Mouse (Mus musculus) MEL (cell line): ENCODE data around the gene Pex11b. TPM values are rescaled to one million over a fixed set of nuclear protein-coding genes. Genes with fewer than 3 reads are reported as not detected.

Source experiments
- DNase-seq: peaks from one replicate; pipeline ENCODE4 v3.0.0; 2011; ENCODE audit warnings: low read depth, low spot score
- H3K27ac ChIP-seq: 2 replicates; pipeline ENCODE4 v1.5.1; 2012; ENCODE audit warnings: low read depth, mild to moderate bottlenecking, control low read depth, low read length, moderate library complexity; ENCODE audit not compliant: control insufficient read depth
- H3K27me3 ChIP-seq, 2 experiments: fragments of 150-350 bp in 1 of 2; sonication (generic) in 1 of 2; 2 replicates each; pipeline ENCODE4 v1.6.1; 2012; ENCODE audit warnings: low read length in 2 of 2, mild to moderate bottlenecking in 2 of 2, improper control_type of control experiment in 1 of 2, moderate library complexity in 1 of 2; ENCODE audit not compliant: insufficient read depth in 2 of 2, control insufficient read depth in 1 of 2
- H3K36me3 ChIP-seq, 2 experiments: 2 replicates each; pipeline ENCODE4 v1.6.1; 2012 to 2014; ENCODE audit warnings: low read length in 2 of 2, improper control_type of control experiment in 1 of 2, inconsistent platforms in 1 of 2, mild to moderate bottlenecking in 1 of 2; ENCODE audit not compliant: insufficient read depth in 2 of 2, control insufficient read depth in 1 of 2
- H3K4me1 ChIP-seq, 2 experiments: fragments of 150-350 bp in 1 of 2; sonication (generic) in 1 of 2; 2 replicates each; pipeline ENCODE4 v1.6.1; 2012; ENCODE audit warnings: low read length in 2 of 2, improper control_type of control experiment in 1 of 2, mild to moderate bottlenecking in 1 of 2; ENCODE audit not compliant: insufficient read depth in 2 of 2, control insufficient read depth in 1 of 2
- H3K4me3 ChIP-seq, 2 experiments: fragments of 150-350 bp in 1 of 2; sonication (generic) in 1 of 2; 2 replicates each; pipeline ENCODE4 v1.5.1; 2012; ENCODE audit warnings: low read depth in 2 of 2, low read length in 2 of 2, mild to moderate bottlenecking in 2 of 2, moderate library complexity in 2 of 2, control low read depth in 1 of 2, improper control_type of control experiment in 1 of 2; ENCODE audit not compliant: control insufficient read depth in 1 of 2, insufficient read depth in 1 of 2
- H3K79me2 ChIP-seq: 2 replicates; pipeline ENCODE4 v1.6.1; 2012; ENCODE audit warnings: mild to moderate bottlenecking, low read length, moderate library complexity; ENCODE audit not compliant: control insufficient read depth, poor library complexity, insufficient read depth
- H3K9ac ChIP-seq: 2 replicates; pipeline ENCODE4 v1.6.1; 2012; ENCODE audit warnings: low read depth, mild to moderate bottlenecking, control low read depth, low read length, moderate library complexity; ENCODE audit not compliant: control insufficient read depth, poor library complexity, severe bottlenecking
- H3K9me3 ChIP-seq: fragments of 150-350 bp; sonication (generic); replicated peaks from 2 replicates; pipeline ENCODE4 v1.6.1; 2012; ENCODE audit warnings: mild to moderate bottlenecking, low read length, improper control_type of control experiment, moderate library complexity; ENCODE audit not compliant: insufficient read depth
- CHD1 ChIP-seq: IDR thresholded peaks from 2 replicates; pipeline ENCODE4 v1.6.1; 2012; ENCODE audit warnings: low read depth, mild to moderate bottlenecking, inconsistent platforms, low read length, improper control_type of control experiment
- E2F4 ChIP-seq: IDR thresholded peaks from 2 replicates; pipeline ENCODE4 v1.6.1; 2011; ENCODE audit warnings: low read depth, low read length, improper control_type of control experiment, borderline replicate concordance
- GABPA ChIP-seq: IDR thresholded peaks from 2 replicates; pipeline ENCODE4 v1.6.1; 2012; ENCODE audit warnings: low read depth, mild to moderate bottlenecking, inconsistent platforms, low read length, improper control_type of control experiment, moderate library complexity
- HCFC1 ChIP-seq: IDR thresholded peaks from 2 replicates; pipeline ENCODE4 v1.6.1; 2012; ENCODE audit warnings: low read depth, mild to moderate bottlenecking, inconsistent platforms, low read length, improper control_type of control experiment, moderate library complexity
- JUND ChIP-seq: IDR thresholded peaks from 2 replicates; pipeline ENCODE4 v1.6.1; 2011; ENCODE audit warnings: low read depth, mild to moderate bottlenecking, improper control_type of control experiment, low read length
- MAFK ChIP-seq: IDR thresholded peaks from 2 replicates; pipeline ENCODE4 v1.6.1; 2011; ENCODE audit warnings: low read depth, mild to moderate bottlenecking, low read length, improper control_type of control experiment, borderline replicate concordance
- MAX ChIP-seq: IDR thresholded peaks from 2 replicates; pipeline ENCODE4 v1.6.1; 2011; ENCODE audit warnings: low read length, improper control_type of control experiment
- MEF2A ChIP-seq: IDR thresholded peaks from 2 replicates; pipeline ENCODE4 v1.6.1; 2014; ENCODE audit warnings: low read depth, mild to moderate bottlenecking, inconsistent platforms, low read length, improper control_type of control experiment; ENCODE audit not compliant: poor library complexity, insufficient replicate concordance, severe bottlenecking; ENCODE audit errors: extremely low read depth
- MYB ChIP-seq: IDR thresholded peaks from 2 replicates; pipeline ENCODE4 v1.6.1; 2011; ENCODE audit warnings: mild to moderate bottlenecking, low read depth, low read length, improper control_type of control experiment
- MYC ChIP-seq: IDR thresholded peaks from 2 replicates; pipeline ENCODE4 v1.6.1; 2011; ENCODE audit warnings: low read depth, mild to moderate bottlenecking, low read length, improper control_type of control experiment, moderate library complexity
- POLR2A ChIP-seq, 2 experiments: IDR thresholded peaks; 2 replicates each; pipeline ENCODE4 v1.6.1; 2011 to 2012; ENCODE audit warnings: low read length in 2 of 2, mild to moderate bottlenecking in 2 of 2, control low read depth in 1 of 2, improper control_type of control experiment in 1 of 2, low read depth in 1 of 2, moderate library complexity in 1 of 2; ENCODE audit not compliant: control insufficient read depth in 1 of 2, insufficient read depth in 1 of 2, poor library complexity in 1 of 2
- POLR2AphosphoS2 ChIP-seq: IDR thresholded peaks from 2 replicates; pipeline ENCODE4 v1.6.1; 2011; ENCODE audit warnings: low read length, improper control_type of control experiment
- POLR2AphosphoS5 ChIP-seq: IDR thresholded peaks from 2 replicates; pipeline ENCODE4 v1.6.1; 2012; ENCODE audit warnings: low read depth, borderline replicate concordance, mild to moderate bottlenecking, inconsistent platforms, low read length, moderate library complexity, mixed read lengths
- SIN3A ChIP-seq: IDR thresholded peaks from 2 replicates; pipeline ENCODE4 v1.6.1; 2012; ENCODE audit warnings: low read length, improper control_type of control experiment, inconsistent platforms
- SMC3 ChIP-seq: IDR thresholded peaks from 2 replicates; pipeline ENCODE4 v1.6.1; 2011; ENCODE audit warnings: low read depth, low read length, improper control_type of control experiment
- TBP ChIP-seq: IDR thresholded peaks from 2 replicates; pipeline ENCODE4 v1.8.0; 2011; ENCODE audit warnings: low read depth, low read length, improper control_type of control experiment
- TCF12 ChIP-seq: IDR thresholded peaks from 2 replicates; pipeline ENCODE4 v1.6.1; 2014; ENCODE audit warnings: low read depth, mild to moderate bottlenecking, inconsistent platforms, low read length, improper control_type of control experiment, moderate library complexity
- UBTF ChIP-seq: IDR thresholded peaks from 2 replicates; pipeline ENCODE4 v1.6.1; 2012; ENCODE audit warnings: low read depth, mild to moderate bottlenecking, inconsistent platforms, low read length, improper control_type of control experiment, moderate library complexity, borderline replicate concordance; ENCODE audit not compliant: insufficient read depth
- USF2 ChIP-seq, 2 experiments: IDR thresholded peaks; 2 replicates each; pipeline ENCODE4 v1.6.1; 2011 to 2012; ENCODE audit warnings: improper control_type of control experiment in 2 of 2, low read length in 2 of 2, borderline replicate concordance in 1 of 2, inconsistent platforms in 1 of 2, low read depth in 1 of 2, mild to moderate bottlenecking in 1 of 2; ENCODE audit not compliant: insufficient read depth in 1 of 2
- ZKSCAN1 ChIP-seq: IDR thresholded peaks from 2 replicates; pipeline ENCODE4 v1.6.1; 2012; ENCODE audit warnings: low read depth, mild to moderate bottlenecking, inconsistent platforms, low read length, improper control_type of control experiment, moderate library complexity
- ZMIZ1 ChIP-seq: IDR thresholded peaks from 2 replicates; pipeline ENCODE4 v1.6.1; 2012; ENCODE audit warnings: low read depth, mild to moderate bottlenecking, inconsistent platforms, low read length, improper control_type of control experiment, moderate library complexity
- ZNF384 ChIP-seq: IDR thresholded peaks from 2 replicates; pipeline ENCODE4 v1.6.1; 2012; ENCODE audit warnings: low read depth, mild to moderate bottlenecking, inconsistent platforms, low read length, improper control_type of control experiment
- polyA plus RNA-seq, 2 experiments: library from polyadenylated mRNA; stranded (reverse) in 1 of 2; unstranded in 1 of 2; fragments of >175 nt in 1 of 2; fragments of >200 nt in 1 of 2; gene quantifications; 2 replicates each; pipeline versions ENCODE4 v1.2.1 to v1.2.4; 2012; ENCODE audit warnings: low replicate concordance in 2 of 2, low read depth in 1 of 2; ENCODE audit not compliant: insufficient read length in 2 of 2, insufficient read depth in 1 of 2, missing spikeins in 1 of 2
- total RNA-seq: library from RNA; depleted of rRNA; stranded (reverse); fragments of 300-350 nt; gene quantifications from 2 replicates; pipeline ENCODE4 v1.2.3, GENCODE M21; 2012

The Pex11b gene
- total and polyA plus RNA-seq, 3 experiments = 38.2 to 82.8 TPM; not detected in 1

DNA sequence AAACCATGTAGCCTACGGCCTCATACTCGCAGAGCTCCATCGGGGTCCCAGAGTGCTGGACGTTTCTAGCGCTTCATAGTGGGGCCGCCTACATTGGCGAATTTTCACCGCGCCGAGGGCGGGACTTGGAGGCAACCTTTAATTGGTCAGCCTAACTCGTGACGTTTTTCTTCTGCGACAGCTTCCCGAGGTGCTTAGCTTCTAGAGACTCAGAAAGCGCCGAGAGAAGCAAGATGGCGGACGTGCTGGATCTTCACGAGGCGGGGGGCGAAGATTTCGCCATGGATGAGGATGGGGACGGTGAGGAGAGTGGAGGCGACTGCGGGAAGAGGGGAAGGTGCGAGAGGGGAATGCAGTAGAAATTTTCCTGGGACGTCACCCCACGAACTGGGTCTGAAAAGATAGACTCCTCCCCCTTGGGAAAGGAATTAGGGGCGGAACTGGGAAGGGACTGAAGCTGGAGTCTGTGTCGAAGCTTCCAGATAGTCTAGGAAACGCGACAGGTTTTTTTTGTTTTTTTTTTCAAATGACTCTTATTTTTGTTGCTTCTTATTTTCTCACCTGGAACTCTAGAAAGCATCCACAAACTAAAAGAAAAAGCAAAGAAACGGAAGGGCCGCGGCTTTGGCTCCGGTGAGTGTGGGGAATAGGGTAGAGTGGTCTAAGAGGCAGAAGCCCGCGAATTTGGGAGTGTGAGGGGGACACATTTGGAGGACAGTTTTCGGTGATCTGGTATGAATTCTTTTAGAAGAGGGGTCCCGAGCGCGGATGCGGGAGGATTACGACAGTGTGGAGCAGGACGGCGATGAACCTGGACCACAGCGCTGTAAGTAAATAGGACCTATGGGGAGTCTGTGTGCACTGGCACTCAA lies 5.2 kb upstream of the Pex11b start, which contains the start of gene Rbm8a (continued):
- TF ChIP-seq ZNF384 = no peak
- peak; percentile 83; the same call in 1 of the 2 replicates for TF ChIP-seq MYC
- TF ChIP-seq USF2 (IDR thresholded peaks at IDR 0.05; ENCODE audit: borderline replicate concordance in 1 of 2, insufficient read depth in 1 of 2, low read depth in 1 of 2, low read length in 2 of 2) = no peak
- TF ChIP-seq MYB = no peak
- TF ChIP-seq, all 39 proteins: peak for 22

- Histone ChIP-seq H3K36me3 (peaks cover 16 to 41% of the 10 kb centered on the region in 2 experiments), H3K9me3 (no peaks in the 10 kb centered on the region), H3K4me1 (peaks cover 7 to 30% of the 10 kb centered on the region in 2 experiments), H3K4me3 (no peak overlapping the region), H3K27ac (no peak overlapping the region), H3K79me2 (peaks cover 41% of the 10 kb centered on the region), H3K9ac (no peak overlapping the region), H3K27me3 (no peaks in the 10 kb centered on the region)
- no peak for DNase-seq
- TF ChIP-seq POLR2AphosphoS5 (no peak), SMC3 (no peak), TBP (peak; percentile 90)
Measured at GRCm38 (mm10) chr3:96632058-96632457, 3.1 kb upstream of the Pex11b start.

DNA sequence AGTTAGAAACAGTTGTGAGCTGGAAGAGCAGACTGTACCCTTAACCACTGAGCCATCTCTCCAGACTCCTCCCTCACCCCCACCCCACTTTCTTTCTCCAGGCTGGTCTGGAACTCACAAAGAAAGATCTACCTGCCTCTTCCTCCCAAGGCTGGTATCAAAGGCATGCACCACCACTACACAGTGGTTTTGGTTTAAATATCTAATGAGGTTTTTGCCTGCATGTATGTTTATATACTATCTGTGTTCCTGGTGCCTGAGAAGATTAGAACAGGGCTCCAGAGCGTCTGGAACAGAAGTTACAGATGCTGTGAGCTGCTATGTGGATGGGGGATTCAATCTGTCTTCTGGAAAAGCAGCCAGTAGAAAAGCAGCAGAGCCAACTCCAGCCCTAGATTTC lies 1.2 kb upstream of the Pex11b start:
- Histone ChIP-seq H3K9ac (peak overlapping the region; percentile 3; the same call in 1 of the 2 replicates), H3K27ac (no peak overlapping the region), H3K4me1 (peaks cover 7 to 24% of the 10 kb centered on the region in 2 experiments), H3K4me3 (no peak overlapping the region; a peak in 1 of 4 replicates), H3K9me3 (no peaks in the 10 kb centered on the region), H3K79me2 (peaks cover 33% of the 10 kb centered on the region), H3K36me3 (peaks cover 18 to 37% of the 10 kb centered on the region in 2 experiments), H3K27me3 (no peaks in the 10 kb centered on the region)
- DNase-seq = peak; percentile 65
- no peak for TF ChIP-seq SIN3A
- TF ChIP-seq MAFK = no peak
- peak; percentile 90 for TF ChIP-seq TBP
- no peak for TF ChIP-seq MYC
- no peak for TF ChIP-seq POLR2AphosphoS5
- no peak for TF ChIP-seq GABPA
- no peak for TF ChIP-seq TCF12
- TF ChIP-seq MAX = no peak
- no peak for TF ChIP-seq MEF2A
- TF ChIP-seq POLR2A (IDR thresholded peaks at IDR 0.05; ENCODE audit: control insufficient read depth in 1 of 2, insufficient read depth in 1 of 2, low read depth in 1 of 2, low read length in 2 of 2, poor library complexity in 1 of 2) = peak in 1 of 2 experiments; percentile 42; a peak in 1 of 4 replicates
- TF ChIP-seq ZMIZ1 = no peak
- TF ChIP-seq MYB = no peak
- no peak for TF ChIP-seq CHD1
- no peak for TF ChIP-seq ZKSCAN1
- peak; percentile 62; the same call in 1 of the 2 replicates for TF ChIP-seq POLR2AphosphoS2
- TF ChIP-seq E2F4 = no peak
- no peak for TF ChIP-seq UBTF
- no peak for TF ChIP-seq HCFC1
- TF ChIP-seq ZNF384 = no peak
- no peak for TF ChIP-seq JUND
